Mouse (Mus musculus) erythroblast, embryonic 14.5 days (primary cell): ENCODE results near the gene Tmem19. TPM values are rescaled to one million over a fixed set of nuclear protein-coding genes. Genes with fewer than 3 reads are reported as not detected.
"Not testable (repeated sequence)": the region's sequence is repeated elsewhere in the genome, so short reads cannot be mapped to it uniquely, and the experiment has no call there.

Experiments
- H3K27me3 ChIP-seq: 2 replicates; pipeline ENCODE4 v1.6.1; 2012; ENCODE audit warnings: inconsistent platforms; ENCODE audit not compliant: control insufficient read depth
- H3K36me3 ChIP-seq: 2 replicates; pipeline ENCODE4 v1.6.1; 2012; ENCODE audit warnings: mild to moderate bottlenecking, inconsistent platforms; ENCODE audit not compliant: control insufficient read depth
- H3K4me1 ChIP-seq: 2 replicates; pipeline ENCODE4 v1.6.1; 2012; ENCODE audit warnings: inconsistent platforms; ENCODE audit not compliant: control insufficient read depth
- H3K4me3 ChIP-seq: replicated peaks from 2 replicates; pipeline ENCODE3; 2012; ENCODE audit warnings: moderate library complexity, mild to moderate bottlenecking, inconsistent platforms
- H3K9me3 ChIP-seq: 2 replicates; pipeline ENCODE4 v1.6.1; 2012; ENCODE audit warnings: low read length, inconsistent platforms, mixed read lengths; ENCODE audit not compliant: control insufficient read depth
- GATA1 ChIP-seq: IDR thresholded peaks from 2 replicates; pipeline ENCODE4 v1.6.1; 2012; ENCODE audit warnings: low read length, inconsistent platforms, mixed read lengths
- TAL1 ChIP-seq: IDR thresholded peaks from 3 replicates; pipeline ENCODE4 v1.6.1; 2012; ENCODE audit warnings: low read length, inconsistent platforms, mixed read lengths
- polyA plus RNA-seq: library from polyadenylated mRNA; stranded (reverse); fragments of >175 nt; gene quantifications from 2 replicates; pipeline ENCODE4 v1.2.3, GENCODE M21; 2012

Gene Tmem19
- polyA plus RNA-seq, 1 experiment, result 0.15 TPM

- no peak for TF ChIP-seq GATA1
- no peak for TF ChIP-seq TAL1
- no peak overlapping the region for H3K4me3 ChIP-seq
- no peaks in the 10 kb centered on the region for H3K36me3 ChIP-seq
- no peaks in the 10 kb centered on the region for H3K9me3 ChIP-seq
- no peaks in the 10 kb centered on the region for H3K4me1 ChIP-seq
- H3K27me3 ChIP-seq, result no peaks in the 10 kb centered on the region
Observed at GRCm38 (mm10) chr10:115332997-115333396, 29.3 kb downstream of the Tmem19 start.

GRCm38 (mm10) chr10:115332420-115332952 is 29.8 kb downstream of the Tmem19 start:
- no peaks in the 10 kb centered on the region for H3K36me3 ChIP-seq
- no peak overlapping the region for H3K4me3 ChIP-seq
- no peaks in the 10 kb centered on the region for H3K4me1 ChIP-seq
- no peaks in the 10 kb centered on the region for H3K9me3 ChIP-seq
- TF ChIP-seq GATA1 (no peak), TAL1 (no peak)
- H3K27me3 ChIP-seq, result no peaks in the 10 kb centered on the region

GRCm38 (mm10) chr10:115329010-115329530 is 33.2 kb downstream of the Tmem19 start:
- Histone ChIP-seq H3K9me3 (no peaks in the 10 kb centered on the region), H3K4me3 (no peak overlapping the region)
- TF ChIP-seq GATA1, result no peak
- no peak for TF ChIP-seq TAL1

GRCm38 (mm10) chr10:115328514-115328913 is 33.8 kb downstream of the Tmem19 start:
- Histone ChIP-seq H3K4me1 (no peaks in the 10 kb centered on the region), H3K27me3 (no peaks in the 10 kb centered on the region), H3K36me3 (no peaks in the 10 kb centered on the region), H3K9me3 (no peaks in the 10 kb centered on the region), H3K4me3 (no peak overlapping the region)
- TF ChIP-seq GATA1, result no peak
- TF ChIP-seq TAL1, result no peak

More at GRCm38 (mm10) chr10:115329010-115329530, 33.2 kb downstream of the Tmem19 start:
- Histone ChIP-seq H3K36me3 (no peaks in the 10 kb centered on the region), H3K4me1 (no peaks in the 10 kb centered on the region), H3K27me3 (no peaks in the 10 kb centered on the region)

- Histone ChIP-seq H3K4me1 (no peaks in the 10 kb centered on the region), H3K4me3 (no peak overlapping the region), H3K27me3 (peaks cover 5% of the 10 kb centered on the region; the same call in 1 of the 2 replicates), H3K9me3 (no peaks in the 10 kb centered on the region), H3K36me3 (no peaks in the 10 kb centered on the region)
- TF ChIP-seq TAL1, result no peak
- TF ChIP-seq GATA1, result no peak
Observed at GRCm38 (mm10) chr10:115323295-115323694, 39.0 kb downstream of the Tmem19 start.

- Histone ChIP-seq H3K27me3 (peaks cover 5% of the 10 kb centered on the region; the same call in 1 of the 2 replicates), H3K36me3 (no peaks in the 10 kb centered on the region), H3K4me3 (no peak overlapping the region), H3K9me3 (no peaks in the 10 kb centered on the region), H3K4me1 (peaks cover 4% of the 10 kb centered on the region)
- no peak for TF ChIP-seq GATA1
- no peak for TF ChIP-seq TAL1
Observed at GRCm38 (mm10) chr10:115321317-115322035, 40.8 kb downstream of the Tmem19 start.

GRCm38 (mm10) chr10:115318388-115318787 is 43.9 kb downstream of the Tmem19 start:
- H3K36me3 ChIP-seq, H3K9me3 ChIP-seq, H3K4me3 ChIP-seq, H3K27me3 ChIP-seq: not testable (repeated sequence)
- H3K4me1 ChIP-seq, result peaks cover 23% of the 10 kb centered on the region

- Histone ChIP-seq H3K4me1 (peaks cover 36% of the 10 kb centered on the region), H3K4me3 (peak overlapping the region; percentile 97), H3K36me3 (peaks cover 17% of the 10 kb centered on the region), H3K9me3 (no peaks in the 10 kb centered on the region), H3K27me3 (no peaks in the 10 kb centered on the region)
- no peak for TF ChIP-seq TAL1
- TF ChIP-seq GATA1, result no peak
Observed at GRCm38 (mm10) chr10:115316313-115316712, 46.0 kb downstream of the Tmem19 start.

GRCm38 (mm10) chr10:115315473-115316171 is 46.7 kb downstream of the Tmem19 start, which contains the start of gene Rab21:
Gene Rab21, minus strand, starts transcription at chr10:115315594.
- Histone ChIP-seq H3K4me3 (peak within 1 kb of the TSS; percentile 97), H3K27me3 (no peaks in the 10 kb centered on the region), H3K9me3 (no peaks in the 10 kb centered on the region), H3K4me1 (peaks cover 42% of the 10 kb centered on the region), H3K36me3 (peaks cover 23% of the 10 kb centered on the region)
- TF ChIP-seq GATA1, result no peak
- no peak for TF ChIP-seq TAL1
